Mouse (Mus musculus) small intestine, adult 2 months (tissue): ENCODE data around the gene Nid1. TPM values are rescaled to one million over a fixed set of nuclear protein-coding genes. Genes with fewer than 3 reads are reported as not detected.

Experiments used
- H3K27ac ChIP-seq: fragments of 200-500 bp; 2 replicates; pipeline ENCODE4 v1.5.1; 2012; ENCODE audit warnings: low read depth, low read length, control low read depth, inconsistent platforms; ENCODE audit not compliant: insufficient read depth
- H3K27me3 ChIP-seq: fragments of 200-500 bp; 2 replicates; pipeline ENCODE4 v1.6.1; 2012; ENCODE audit warnings: mild to moderate bottlenecking, moderate library complexity, low read length, inconsistent platforms; ENCODE audit not compliant: control insufficient read depth, insufficient read depth
- H3K36me3 ChIP-seq: fragments of 200-500 bp; 2 replicates; pipeline ENCODE4 v1.6.1; 2012; ENCODE audit warnings: mild to moderate bottlenecking, low read length, control low read depth, inconsistent platforms; ENCODE audit not compliant: control insufficient read depth, insufficient read depth
- H3K4me1 ChIP-seq: fragments of 200-500 bp; 2 replicates; pipeline ENCODE4 v1.6.1; 2012; ENCODE audit warnings: low read length, inconsistent platforms, mixed read lengths; ENCODE audit not compliant: control insufficient read depth, insufficient read depth, insufficient read length
- H3K4me3 ChIP-seq: fragments of 200-500 bp; 2 replicates; pipeline ENCODE4 v1.5.1; 2012; ENCODE audit warnings: low read depth, mild to moderate bottlenecking, control low read depth, inconsistent platforms, low read length, moderate library complexity
- CTCF ChIP-seq: fragments of 200-500 bp; IDR thresholded peaks from 2 replicates; pipeline ENCODE4 v1.5.1; 2012; ENCODE audit warnings: low read depth, mild to moderate bottlenecking, control low read depth, inconsistent platforms, low read length, moderate library complexity, mixed read lengths; ENCODE audit not compliant: insufficient replicate concordance, insufficient read length; ENCODE audit errors: extremely low read depth
- POLR2A ChIP-seq: fragments of 200-500 bp; IDR thresholded peaks from 2 replicates; pipeline ENCODE4 v1.6.1; 2012; ENCODE audit warnings: low read depth, mild to moderate bottlenecking, control low read depth, inconsistent platforms, low read length, moderate library complexity
- WGBS: fragments of 180-500 bp; shearing (Covaris S2); methylation state at CpG from one replicate; pipeline ENCODE4 v1.1.7; 2018; 5-methylcytosine and 5-hydroxymethylcytosine counted together
- polyA plus RNA-seq: library from polyadenylated mRNA; depleted of rRNA; stranded (reverse); fragments of >200 nt; gene quantifications from 2 replicates; pipeline ENCODE4 v1.2.3, GENCODE M21; 2012

Nid1 gene
- polyA plus RNA-seq, 1 experiment, result 26.2 TPM

- no peak for TF ChIP-seq POLR2A
- no peak for TF ChIP-seq CTCF
- no peak overlapping the region for H3K27ac ChIP-seq
- no peaks in the 10 kb centered on the region for H3K4me1 ChIP-seq
- H3K36me3 ChIP-seq, result no peaks in the 10 kb centered on the region; the same call in 1 of the 2 replicates
- 84% methylated on average over 16 of the region's 16 CpGs for WGBS
- no peak overlapping the region for H3K4me3 ChIP-seq
- H3K27me3 ChIP-seq, result no peaks in the 10 kb centered on the region
These were observed 44.7 kb downstream of the Nid1 start for GRCm38 (mm10) chr13:13481875-13482674.

DNA sequence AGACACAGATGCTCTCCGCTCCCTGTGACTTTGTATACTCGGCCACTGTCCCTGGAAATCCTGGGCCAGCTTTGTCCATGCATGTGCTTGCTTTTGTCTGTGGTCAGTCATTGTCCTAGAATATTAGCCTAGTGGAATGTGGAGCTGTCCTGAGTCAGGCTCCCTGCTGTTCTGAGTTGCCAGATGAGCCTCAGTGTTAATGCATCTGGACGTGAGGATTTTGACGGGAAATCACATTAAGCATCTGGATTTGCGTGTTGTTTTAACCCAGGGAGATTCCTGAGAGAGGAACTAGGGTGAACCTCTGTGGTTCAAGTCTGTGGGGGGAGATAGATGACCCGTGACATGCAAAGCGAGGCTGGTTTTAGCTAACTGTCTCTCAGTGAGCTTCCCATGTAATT lies 47.0 kb downstream of the Nid1 start:
- H3K36me3 ChIP-seq, result no peaks in the 10 kb centered on the region; the same call in 1 of the 2 replicates
- H3K27ac ChIP-seq, result no peak overlapping the region
- H3K27me3 ChIP-seq, result no peaks in the 10 kb centered on the region
- WGBS, result 70% methylated on average over 7 of the region's 7 CpGs
- TF ChIP-seq CTCF (no peak), POLR2A (no peak)
- H3K4me3 ChIP-seq, result no peak overlapping the region
- no peaks in the 10 kb centered on the region for H3K4me1 ChIP-seq

DNA sequence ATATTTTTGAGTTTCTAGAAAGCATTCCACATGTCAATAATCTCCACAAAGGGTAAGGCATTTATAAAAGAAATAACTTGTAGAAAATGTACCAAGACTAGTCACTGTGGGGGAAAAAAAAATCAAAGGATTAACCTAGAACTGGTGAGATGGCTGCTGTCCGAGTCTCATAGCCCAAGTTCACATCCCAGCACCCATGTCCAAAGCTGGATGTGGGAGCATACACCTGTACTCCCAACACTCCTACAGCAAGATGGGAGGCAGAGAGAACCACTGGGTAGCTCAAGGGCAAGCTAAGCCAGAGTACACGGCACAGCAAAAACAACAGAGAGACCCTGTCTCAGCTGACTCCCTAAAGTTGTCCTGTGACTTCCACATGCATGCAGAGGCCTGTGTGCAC lies 47.5 kb downstream of the Nid1 start:
- TF ChIP-seq CTCF (no peak), POLR2A (no peak)
- H3K27me3 ChIP-seq, result no peaks in the 10 kb centered on the region
- H3K4me3 ChIP-seq, result no peak overlapping the region
- H3K27ac ChIP-seq, result no peak overlapping the region
- WGBS, result 74% methylated on average over 2 of the region's 2 CpGs
- no peaks in the 10 kb centered on the region; the same call in 1 of the 2 replicates for H3K36me3 ChIP-seq
- H3K4me1 ChIP-seq, result no peaks in the 10 kb centered on the region

DNA sequence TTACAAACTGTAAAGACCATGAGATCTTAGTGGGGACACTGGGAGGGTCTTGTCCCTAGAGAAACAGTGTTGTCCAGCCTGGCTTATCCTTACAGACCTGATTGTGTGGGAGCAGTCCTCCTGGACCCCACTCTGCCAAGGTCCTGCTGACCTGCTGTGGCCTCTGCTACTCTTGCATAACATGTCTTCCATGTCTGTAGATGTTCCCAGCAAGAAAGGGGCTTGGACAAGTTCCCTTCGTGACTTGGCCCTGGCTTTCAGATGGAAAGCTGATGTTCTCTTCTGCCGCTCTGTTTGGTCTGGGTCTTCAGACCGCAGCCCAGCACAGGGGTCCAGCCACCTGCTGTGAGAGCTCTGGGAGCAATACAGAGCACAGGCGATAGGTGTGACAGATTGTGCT lies 48.3 kb downstream of the Nid1 start:
- Histone ChIP-seq H3K36me3 (no peaks in the 10 kb centered on the region; the same call in 1 of the 2 replicates), H3K27me3 (no peaks in the 10 kb centered on the region), H3K27ac (no peak overlapping the region), H3K4me1 (no peaks in the 10 kb centered on the region), H3K4me3 (no peak overlapping the region)
- TF ChIP-seq POLR2A (no peak), CTCF (no peak)
- WGBS, result 73% methylated on average over 4 of the region's 4 CpGs

GRCm38 (mm10) chr13:13487851-13488250 lies 50.5 kb downstream of the Nid1 start:
- H3K27ac ChIP-seq, result no peak overlapping the region
- H3K4me1 ChIP-seq, result no peaks in the 10 kb centered on the region
- no peaks in the 10 kb centered on the region for H3K27me3 ChIP-seq
- H3K4me3 ChIP-seq, result no peak overlapping the region
- H3K36me3 ChIP-seq, result no peaks in the 10 kb centered on the region
- WGBS, result 68% methylated on average over 1 of the region's 1 CpGs
- TF ChIP-seq CTCF, result no peak
- TF ChIP-seq POLR2A, result no peak

GRCm38 (mm10) chr13:13489861-13490260 lies 52.5 kb downstream of the Nid1 start:
- Histone ChIP-seq H3K36me3 (no peaks in the 10 kb centered on the region), H3K27me3 (no peaks in the 10 kb centered on the region), H3K4me3 (no peak overlapping the region), H3K4me1 (no peaks in the 10 kb centered on the region), H3K27ac (no peak overlapping the region)
- 87% methylated on average over 5 of the region's 5 CpGs for WGBS
- no peak for TF ChIP-seq POLR2A
- no peak for TF ChIP-seq CTCF

- 50% methylated on average over 2 of the region's 2 CpGs for WGBS
- Histone ChIP-seq H3K4me3 (no peak overlapping the region), H3K4me1 (no peaks in the 10 kb centered on the region), H3K27me3 (no peaks in the 10 kb centered on the region), H3K27ac (no peak overlapping the region), H3K36me3 (no peaks in the 10 kb centered on the region)
- TF ChIP-seq CTCF (no peak), POLR2A (no peak)
These were observed 54.8 kb downstream of the Nid1 start for GRCm38 (mm10) chr13:13492151-13492550.
